Mouse (Mus musculus) layer of hippocampus, postnatal 36 days (tissue): ENCODE measurements around the gene Npcd. TPM values are rescaled to one million over a fixed set of nuclear protein-coding genes. Genes with fewer than 3 reads are reported as not detected.

Experiments used
- DNase-seq, 2 experiments: peaks; one replicate each; pipeline ENCODE4 v3.0.0; 2022
- total RNA-seq, 2 experiments: library from RNA; stranded (reverse); gene quantifications; 2 replicates each; pipeline ENCODE4 v1.2.3; 2021

Gene Npcd
- total RNA-seq, 2 experiments from 2014 or later, result 5.8 to 10.8 TPM

- DNase-seq, result peak; percentile 90 to 91
Measured at GRCm38 (mm10) chr15:79741921-79742705, 91.9 kb downstream of the Npcd start, which contains the start of gene Sun2. TSS of gene Sun2 (minus strand) at chr15:79742536.

- no peak for DNase-seq
Measured at GRCm38 (mm10) chr15:79741173-79741858, 92.7 kb downstream of the Npcd start.

GRCm38 (mm10) chr15:79740739-79741138 lies 93.3 kb downstream of the Npcd start:
- DNase-seq, result no peak

Other genes with a start within 250 kb of the Npcd start
- gene Dmc1, start 229.1 kb downstream of the Npcd start, total RNA-seq, result 1 to 10 TPM; 1.1 to 2.2 TPM
- gene Fam227a, start 175.3 kb downstream of the Npcd start, total RNA-seq, result 10 to 100 TPM in 1 of 2 experiments, 1 to 10 TPM in 1; 9.7 to 16.0 TPM
- gene Cby1, start 175.0 kb downstream of the Npcd start, total RNA-seq, result 10 to 100 TPM; 43.2 to 44.3 TPM
- gene Tomm22, start 163.4 kb downstream of the Npcd start, total RNA-seq, result 100 to 1,000 TPM; 101 to 108 TPM
- gene Josd1, start 146.3 kb downstream of the Npcd start, total RNA-seq, result 10 to 100 TPM; 48.4 to 50.1 TPM
- 10 to 100 TPM; 48.6 to 51.6 TPM for gene Gtpbp1, start 143.4 kb downstream of the Npcd start, total RNA-seq
- 10 to 100 TPM; 25.3 to 31.9 TPM for gene Sun2, start 91.7 kb downstream of the Npcd start, total RNA-seq
- 10 to 100 TPM; 52.4 to 53.3 TPM for gene Dnal4, start 56.4 kb downstream of the Npcd start, total RNA-seq
- 100 to 1,000 TPM; 729 to 800 TPM for gene Nptxr, start 29.5 kb downstream of the Npcd start, total RNA-seq
- gene Cbx6, start 451 bp upstream of the Npcd start, total RNA-seq, result 100 to 1,000 TPM; 335 to 366 TPM
- gene Apobec3, start 57.4 kb upstream of the Npcd start, total RNA-seq, result 1 to 10 TPM; 3.9 to 6.7 TPM
- 10 to 100 TPM; 40.4 to 44.8 TPM for gene Cbx7, start 136.9 kb upstream of the Npcd start, total RNA-seq
- gene Pdgfb, start 180.7 kb upstream of the Npcd start, total RNA-seq, result 10 to 100 TPM; 27.3 to 27.6 TPM